Mouse (Mus musculus): ENCODE results near the gene Sirt4. TPM values are rescaled to one million over a fixed set of nuclear protein-coding genes. Genes with fewer than 3 reads are reported as not detected.
"Not testable (repeated sequence)": the region's sequence is repeated elsewhere in the genome, so short reads cannot be mapped to it uniquely, and the experiment has no call there.

The Sirt4 gene
- polyA plus RNA-seq, 1 experiment from 2014 or later = 19.8 TPM

DNA sequence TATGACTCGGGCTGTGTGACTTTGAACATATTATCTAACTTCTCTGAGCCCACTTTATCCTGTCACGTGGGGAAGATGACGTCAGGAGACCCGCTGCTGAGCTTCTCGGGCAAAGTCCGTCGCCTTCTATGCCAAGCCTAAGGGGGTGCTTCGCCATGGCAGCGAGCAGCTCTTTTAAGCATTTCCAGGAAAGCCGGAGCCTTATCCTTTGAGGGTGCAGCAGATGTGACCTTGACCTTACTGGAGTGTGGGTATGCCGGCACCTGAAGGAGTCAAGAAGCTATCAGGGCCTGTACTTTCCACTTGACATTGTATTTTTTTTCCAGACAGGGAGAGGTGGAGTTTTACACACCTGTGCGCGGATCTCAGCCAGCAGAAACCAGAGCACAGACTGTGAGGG, 25.6 kb downstream of the Sirt4 start:
- 60% methylated on average over 13 of the region's 13 CpGs for WGBS
- Histone ChIP-seq H3K9me3 (no peaks in the 10 kb centered on the region), H3K4me2 (no peak overlapping the region), H3K9ac (no peak overlapping the region), H3K27me3 (replicated peaks) (0 out of 2 replicates have a peak, but pooled peaks cover 3% of the 10 kb centered on the region), H3K4me1 (peaks cover 2% of the 10 kb centered on the region), H3K27ac (replicated peaks) (no peak overlapping the region), H3K36me3 (0 out of 2 replicates have a peak, but pooled peaks cover 4% of the 10 kb centered on the region), H3K4me3 (no peak overlapping the region)
- no peak for ATAC-seq (ENCODE audit: extremely low read depth, insufficient number of reproducible peaks, low FRiP score, low TSS enrichment)

DNA sequence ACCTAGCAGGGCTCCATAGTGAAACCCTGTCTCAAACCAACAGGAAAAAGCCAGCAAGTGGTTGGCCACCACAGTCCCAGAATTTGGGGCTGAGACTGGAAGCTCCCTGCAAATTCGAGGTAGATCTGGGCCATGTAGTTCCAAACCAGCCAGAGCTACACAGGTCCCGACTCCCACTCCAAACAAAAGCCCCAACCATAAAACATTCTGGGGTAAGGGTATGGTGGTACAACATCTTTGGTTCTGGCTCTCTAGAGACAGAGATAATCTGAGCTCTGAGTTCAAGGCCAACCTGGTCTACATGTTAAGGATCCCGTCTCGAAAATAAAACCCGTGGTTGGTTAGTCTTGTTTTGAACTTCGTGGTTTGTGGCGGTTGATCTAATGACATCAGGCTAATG, 28.7 kb downstream of the Sirt4 start:
- Histone ChIP-seq H3K4me1 (peaks cover 14% of the 10 kb centered on the region), H3K27me3 (replicated peaks) (0 out of 2 replicates have a peak, but pooled peaks cover 3% of the 10 kb centered on the region), H3K4me2 (no peak overlapping the region), H3K9ac (no peak overlapping the region), H3K4me3 (no peak overlapping the region), H3K36me3 (peaks cover 15% of the 10 kb centered on the region), H3K9me3 (no peaks in the 10 kb centered on the region), H3K27ac (replicated peaks) (no peak overlapping the region)
- WGBS = 79% methylated on average over 7 of the region's 7 CpGs
- ATAC-seq (ENCODE audit: extremely low read depth, insufficient number of reproducible peaks, low FRiP score, low TSS enrichment) = no peak

DNA sequence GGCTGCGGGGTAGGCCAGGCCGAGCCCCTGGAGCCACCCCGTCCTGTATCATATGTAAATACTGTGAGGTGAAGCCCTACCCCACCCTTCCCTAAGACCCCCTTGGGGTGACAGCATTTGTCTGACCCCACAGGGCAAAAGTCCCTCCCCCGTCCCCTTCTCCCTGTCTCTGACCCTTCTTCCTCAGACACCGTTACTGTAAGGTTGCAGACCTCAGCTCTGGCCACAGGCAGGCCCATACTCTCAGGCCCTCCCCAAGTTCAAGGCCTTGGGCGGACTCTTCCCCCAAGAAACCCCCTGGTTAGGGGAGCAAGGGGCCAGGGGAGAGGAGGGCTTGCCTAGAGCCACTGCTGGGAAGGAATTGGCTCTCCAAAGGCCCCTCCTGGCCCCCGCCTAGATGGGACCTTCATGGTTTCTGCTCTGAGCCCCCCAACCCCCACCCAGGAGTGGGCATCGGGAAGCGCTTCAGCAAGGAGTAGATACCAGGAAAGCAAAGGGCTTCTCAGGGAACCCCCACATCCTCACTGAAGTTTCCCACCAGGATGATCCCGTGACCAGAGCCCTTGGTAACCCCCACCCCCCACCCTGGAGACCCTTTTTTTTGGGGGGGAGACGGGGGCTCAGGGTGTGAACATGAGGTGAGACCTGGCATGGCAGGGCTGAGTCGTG, 30.0 kb downstream of the Sirt4 start:
- Histone ChIP-seq H3K4me1 (peaks cover 26% of the 10 kb centered on the region), H3K27ac (replicated peaks) (no peak overlapping the region), H3K36me3 (peaks cover 15% of the 10 kb centered on the region), H3K9me3 (no peaks in the 10 kb centered on the region), H3K9ac (0 out of 2 replicates have a peak overlapping the region, but pooled peaks have one; percentile 47), H3K27me3 (replicated peaks) (0 out of 2 replicates have a peak, but pooled peaks cover 3% of the 10 kb centered on the region), H3K4me2 (no peak overlapping the region), H3K4me3 (no peak overlapping the region)
- ATAC-seq (ENCODE audit: extremely low read depth, insufficient number of reproducible peaks, low FRiP score, low TSS enrichment) = no peak
- WGBS = 79% methylated on average over 12 of the region's 12 CpGs

DNA sequence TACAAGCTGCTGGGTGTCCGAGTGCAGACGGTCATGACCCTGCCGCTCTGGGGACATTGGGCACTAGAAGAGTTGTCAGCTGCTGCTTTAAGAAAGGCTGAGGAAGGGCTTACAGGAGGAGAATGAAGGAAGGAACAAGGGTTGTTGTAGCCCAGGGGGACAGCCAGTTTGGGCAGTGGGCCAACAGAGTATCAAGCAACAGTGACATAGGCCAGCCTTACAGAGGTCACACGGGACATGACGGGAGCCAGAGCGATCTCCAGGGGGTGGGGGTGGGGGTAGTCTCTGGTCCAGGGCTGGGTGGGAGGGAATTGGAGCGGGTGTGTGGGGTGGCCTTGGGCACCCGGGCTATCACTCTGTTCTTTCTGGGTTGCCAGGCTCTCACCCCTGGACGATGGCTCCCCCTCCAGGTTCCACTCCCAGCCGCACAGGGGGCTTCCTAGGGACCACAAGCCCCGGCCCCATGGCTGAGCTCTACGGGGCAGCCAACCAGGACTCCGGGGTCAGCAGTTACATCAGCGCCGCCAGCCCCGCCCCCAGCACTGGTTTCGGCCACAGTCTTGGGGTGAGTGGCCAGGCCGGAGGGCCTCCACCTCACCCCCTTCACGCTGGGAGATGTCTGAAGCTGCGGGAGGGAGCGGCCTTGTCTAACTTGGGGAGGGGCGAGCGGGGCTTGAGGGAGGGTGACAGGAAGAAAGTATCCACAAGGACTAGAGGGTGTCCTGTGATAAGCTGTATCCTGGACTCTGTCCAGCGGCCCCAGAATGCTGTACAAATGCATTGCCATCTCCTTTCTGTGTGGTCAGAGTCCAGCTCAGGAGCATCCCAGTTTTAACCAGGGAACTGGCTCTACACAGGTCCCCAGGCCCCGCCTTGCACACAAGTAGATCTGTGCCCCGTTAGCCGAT, 33.9 kb downstream of the Sirt4 start:
- H3K27ac ChIP-seq (replicated peaks) = peak overlapping the region; percentile 24; the same call in 1 of the 2 replicates
- peaks cover 29% of the 10 kb centered on the region for H3K4me1 ChIP-seq
- H3K36me3 ChIP-seq = peaks cover 33% of the 10 kb centered on the region
- ATAC-seq (ENCODE audit: extremely low read depth, insufficient number of reproducible peaks, low FRiP score, low TSS enrichment) = peak; percentile 33; the same call in 1 of the 2 replicates
- H3K4me3 ChIP-seq = no peak overlapping the region
- H3K27me3 ChIP-seq (replicated peaks) = no peaks in the 10 kb centered on the region
- peak overlapping the region; percentile 20 for H3K9ac ChIP-seq
- WGBS = 61% methylated on average over 27 of the region's 27 CpGs
- H3K4me2 ChIP-seq = peak overlapping the region; percentile 49
- H3K9me3 ChIP-seq = no peaks in the 10 kb centered on the region

DNA sequence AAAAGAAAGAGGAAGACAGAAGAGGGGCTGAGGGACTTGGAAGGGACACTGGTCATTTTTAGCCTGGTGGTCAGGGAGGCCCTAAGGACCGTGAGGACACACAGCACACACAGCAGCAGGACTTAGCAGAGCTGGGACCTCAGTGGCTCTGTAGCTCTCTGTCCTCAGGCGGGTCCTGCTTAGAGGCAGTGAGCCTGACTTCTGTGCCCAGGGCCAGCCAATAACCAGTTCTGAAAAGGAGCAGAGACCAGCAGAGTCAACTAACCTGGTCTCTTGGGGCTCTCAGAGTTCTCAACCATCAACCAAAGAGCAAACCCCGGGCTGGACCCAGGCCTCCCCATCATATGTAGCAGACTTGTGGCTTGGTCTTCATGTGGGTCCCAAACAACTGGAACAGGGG, 35.3 kb downstream of the Sirt4 start:
- no peak for ATAC-seq (ENCODE audit: extremely low read depth, insufficient number of reproducible peaks, low FRiP score, low TSS enrichment)
- H3K36me3 ChIP-seq = peaks cover 43% of the 10 kb centered on the region
- WGBS = 76% methylated on average over 3 of the region's 3 CpGs

DNA sequence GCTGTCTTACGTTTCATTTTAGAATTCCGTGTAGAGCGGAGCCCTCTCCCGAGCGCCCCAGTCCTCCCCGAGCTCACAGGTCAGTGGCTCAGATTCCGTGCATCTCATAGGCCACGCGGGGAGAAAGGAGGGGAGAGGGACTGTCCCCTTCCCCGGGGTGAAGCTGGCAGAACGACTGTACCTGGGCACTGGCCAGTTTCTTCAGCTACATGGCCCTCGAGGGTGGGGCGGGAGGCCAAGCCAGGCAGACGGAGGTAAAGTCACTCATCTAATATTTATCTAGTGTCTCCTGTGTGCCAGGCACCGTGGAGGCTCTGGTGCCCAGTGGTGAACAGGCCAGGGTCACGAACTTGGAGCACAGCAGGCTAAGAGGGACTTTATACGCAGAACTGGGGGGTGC, 37.4 kb downstream of the Sirt4 start:
- peaks cover 21% of the 10 kb centered on the region for H3K4me1 ChIP-seq
- H3K4me2 ChIP-seq = no peak overlapping the region
- no peak overlapping the region for H3K9ac ChIP-seq
- H3K36me3 ChIP-seq = peaks cover 60% of the 10 kb centered on the region
- 83% methylated on average over 17 of the region's 17 CpGs for WGBS
- no peaks in the 10 kb centered on the region for H3K27me3 ChIP-seq (replicated peaks)
- H3K27ac ChIP-seq (replicated peaks) = no peak overlapping the region
- no peaks in the 10 kb centered on the region for H3K9me3 ChIP-seq
- no peak overlapping the region for H3K4me3 ChIP-seq
- no peak for ATAC-seq (ENCODE audit: extremely low read depth, insufficient number of reproducible peaks, low FRiP score, low TSS enrichment)

More for the DNA sequence above, 35.3 kb downstream of the Sirt4 start:
- no peak overlapping the region for H3K27ac ChIP-seq (replicated peaks)
- no peak overlapping the region for H3K4me3 ChIP-seq
- no peaks in the 10 kb centered on the region for H3K9me3 ChIP-seq
- H3K4me1 ChIP-seq = peaks cover 29% of the 10 kb centered on the region
- H3K9ac ChIP-seq = no peak overlapping the region
- no peaks in the 10 kb centered on the region for H3K27me3 ChIP-seq (replicated peaks)
- H3K4me2 ChIP-seq = no peak overlapping the region

DNA sequence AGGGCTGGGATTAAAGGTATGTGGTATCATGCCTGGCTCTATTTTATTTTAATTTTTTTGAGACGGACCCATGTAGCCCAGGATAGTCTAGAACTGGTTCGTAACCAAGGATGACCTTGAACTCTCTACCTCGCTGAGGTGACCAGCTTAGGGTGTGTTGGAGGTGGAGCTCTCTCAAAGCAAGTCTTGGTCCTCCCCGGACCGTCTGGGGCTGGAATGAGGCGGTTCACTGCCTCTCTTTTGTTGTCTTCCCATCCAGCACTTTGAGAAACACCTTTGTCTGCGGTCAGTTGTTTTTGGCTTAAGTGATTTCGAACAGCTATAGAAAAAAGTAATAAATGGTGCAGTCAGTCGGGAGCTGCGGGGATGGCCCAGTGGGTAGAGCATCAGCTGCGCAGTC, 40.4 kb downstream of the Sirt4 start:
- ATAC-seq (ENCODE audit: extremely low read depth, insufficient number of reproducible peaks, low FRiP score, low TSS enrichment) = no peak
- WGBS = 87% methylated on average over 11 of the region's 11 CpGs
- H3K27ac ChIP-seq (replicated peaks) = no peak overlapping the region
- 0 out of 2 replicates have a peak, but pooled peaks cover 6% of the 10 kb centered on the region for H3K4me1 ChIP-seq
- H3K4me2 ChIP-seq = no peak overlapping the region
- peaks cover 55% of the 10 kb centered on the region for H3K36me3 ChIP-seq
- no peak overlapping the region for H3K9ac ChIP-seq
- H3K4me3 ChIP-seq = no peak overlapping the region
- H3K27me3 ChIP-seq (replicated peaks) = no peaks in the 10 kb centered on the region
- H3K9me3 ChIP-seq = no peaks in the 10 kb centered on the region

DNA sequence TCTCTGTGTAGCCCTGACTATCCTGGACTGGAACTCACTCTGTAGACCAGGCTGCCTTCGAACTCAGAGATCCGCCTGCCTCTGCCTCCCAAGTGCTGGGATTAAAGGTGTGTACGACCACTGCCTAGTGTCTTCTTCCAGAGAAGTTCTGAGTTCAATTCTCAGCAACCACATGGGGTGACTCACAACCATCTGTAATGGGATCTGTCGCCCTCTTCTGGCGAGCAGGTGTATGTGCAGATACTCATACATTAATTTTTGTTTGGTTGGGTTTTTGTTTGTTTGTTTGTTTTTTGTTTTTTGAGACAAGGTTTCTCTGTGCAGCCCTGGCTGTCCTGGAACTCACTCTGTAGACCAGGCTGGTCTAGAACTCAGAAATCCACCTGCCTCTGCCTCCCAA, 41.9 kb downstream of the Sirt4 start:
- H3K4me2 ChIP-seq; H3K9me3 ChIP-seq; H3K27ac ChIP-seq (replicated peaks); H3K4me3 ChIP-seq; H3K27me3 ChIP-seq (replicated peaks); ATAC-seq (ENCODE audit: extremely low read depth, insufficient number of reproducible peaks, low FRiP score, low TSS enrichment); H3K9ac ChIP-seq: not testable (repeated sequence)
- WGBS = 68% methylated on average over 5 of the region's 5 CpGs
- Histone ChIP-seq H3K4me1 (peaks cover 10% of the 10 kb centered on the region; the same call in 1 of the 2 replicates), H3K36me3 (peaks cover 60% of the 10 kb centered on the region)

DNA sequence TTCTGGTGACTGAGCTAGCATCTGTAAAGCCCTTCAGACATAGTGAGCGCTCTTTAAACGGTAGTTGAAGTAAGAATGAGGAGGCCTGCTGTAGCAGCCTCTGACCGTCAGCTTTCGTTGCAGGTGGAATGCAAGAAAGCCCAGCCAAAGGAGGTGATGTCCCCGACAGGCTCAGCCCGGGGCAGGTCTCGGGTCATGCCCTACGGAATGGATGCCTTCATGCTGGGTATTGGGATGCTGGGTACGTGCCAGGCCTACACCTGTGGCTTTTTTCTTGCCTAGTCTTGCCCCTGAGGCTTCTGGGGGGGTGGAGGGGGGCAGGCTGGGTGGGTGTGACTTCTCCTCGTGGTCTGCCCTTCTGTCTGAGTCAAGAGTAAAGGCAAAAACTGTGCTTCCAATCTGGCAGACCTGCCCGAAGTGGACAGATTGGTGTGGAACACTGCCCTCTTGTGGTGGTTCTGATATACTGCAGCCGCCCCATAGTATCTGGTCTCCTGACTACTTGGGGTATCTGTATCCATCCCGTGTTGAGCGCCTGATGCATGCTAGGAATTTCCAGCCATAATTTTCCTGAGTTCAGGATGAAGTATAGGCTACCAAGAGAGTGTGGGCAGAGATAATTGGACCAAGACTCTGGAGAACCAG, 43.2 kb downstream of the Sirt4 start:
- Histone ChIP-seq H3K27me3 (replicated peaks) (no peaks in the 10 kb centered on the region), H3K27ac (replicated peaks) (no peak overlapping the region), H3K4me1 (peaks cover 18% of the 10 kb centered on the region), H3K9me3 (no peaks in the 10 kb centered on the region), H3K36me3 (peaks cover 48% of the 10 kb centered on the region), H3K4me2 (no peak overlapping the region), H3K9ac (no peak overlapping the region), H3K4me3 (no peak overlapping the region)
- whole genome bisulfite sequencing = 41% methylated on average over 14 of the region's 14 CpGs
- ATAC-seq (ENCODE audit: extremely low read depth, insufficient number of reproducible peaks, low FRiP score, low TSS enrichment) = no peak

DNA sequence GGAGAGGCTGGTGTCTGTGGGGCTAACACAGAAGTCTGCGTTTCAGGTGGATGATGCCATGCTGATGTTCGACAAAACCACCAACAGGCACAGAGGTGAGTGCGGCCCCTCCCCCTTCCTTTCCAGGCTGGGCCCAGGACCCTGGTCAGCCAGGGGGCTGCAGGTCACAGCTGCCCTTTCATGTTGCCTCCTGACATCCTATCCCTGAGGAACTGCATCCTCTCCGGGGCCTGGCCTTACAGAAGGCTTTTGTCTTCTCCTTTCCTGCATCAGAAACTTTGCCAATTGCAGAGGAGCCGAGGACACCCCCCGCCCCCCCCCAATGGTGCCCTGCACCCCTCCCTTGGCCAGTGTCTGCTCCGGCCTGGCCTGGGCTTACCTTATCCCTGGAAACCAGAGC, 45.9 kb downstream of the Sirt4 start:
- Histone ChIP-seq H3K36me3 (peaks cover 24% of the 10 kb centered on the region), H3K27ac (replicated peaks) (no peak overlapping the region), H3K9me3 (no peaks in the 10 kb centered on the region), H3K27me3 (replicated peaks) (0 out of 2 replicates have a peak, but pooled peaks cover 3% of the 10 kb centered on the region), H3K9ac (no peak overlapping the region), H3K4me2 (no peak overlapping the region), H3K4me3 (no peak overlapping the region), H3K4me1 (peaks cover 27% of the 10 kb centered on the region)
- 71% methylated on average over 7 of the region's 7 CpGs for WGBS
- no peak for ATAC-seq (ENCODE audit: extremely low read depth, insufficient number of reproducible peaks, low FRiP score, low TSS enrichment)

DNA sequence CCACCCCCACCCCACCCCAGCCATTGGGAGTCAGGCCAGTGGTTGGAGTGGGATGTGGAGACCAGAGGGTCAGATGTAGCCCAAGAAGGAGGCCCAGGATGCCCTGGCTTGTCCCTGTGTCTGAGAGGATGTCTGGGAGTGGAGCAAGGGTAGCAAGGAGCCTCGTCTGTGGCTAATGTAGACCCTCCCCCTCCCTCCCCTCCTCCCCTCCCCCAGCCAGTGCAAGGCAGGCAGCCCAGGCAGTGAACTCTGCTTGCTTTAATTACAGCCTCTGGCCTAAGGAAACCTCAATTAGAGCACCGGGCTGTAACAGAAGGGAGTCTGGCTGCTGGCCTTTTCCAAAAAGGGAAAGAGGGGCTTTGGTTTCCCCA, 46.6 kb downstream of the Sirt4 start:
- Histone ChIP-seq H3K36me3 (peaks cover 20% of the 10 kb centered on the region), H3K4me3 (no peak overlapping the region), H3K9ac (no peak overlapping the region), H3K27ac (replicated peaks) (no peak overlapping the region), H3K27me3 (replicated peaks) (peaks cover 4% of the 10 kb centered on the region; the same call in 1 of the 2 replicates), H3K4me2 (no peak overlapping the region), H3K9me3 (no peaks in the 10 kb centered on the region), H3K4me1 (peaks cover 27% of the 10 kb centered on the region)
- 37% methylated on average over 2 of the region's 2 CpGs for WGBS
- no peak for ATAC-seq (ENCODE audit: extremely low read depth, insufficient number of reproducible peaks, low FRiP score, low TSS enrichment)

Measured in heart, embryonic 13.5 days (tissue).